Mouse (Mus musculus): ENCODE results near the gene Myrfl.

DNA sequence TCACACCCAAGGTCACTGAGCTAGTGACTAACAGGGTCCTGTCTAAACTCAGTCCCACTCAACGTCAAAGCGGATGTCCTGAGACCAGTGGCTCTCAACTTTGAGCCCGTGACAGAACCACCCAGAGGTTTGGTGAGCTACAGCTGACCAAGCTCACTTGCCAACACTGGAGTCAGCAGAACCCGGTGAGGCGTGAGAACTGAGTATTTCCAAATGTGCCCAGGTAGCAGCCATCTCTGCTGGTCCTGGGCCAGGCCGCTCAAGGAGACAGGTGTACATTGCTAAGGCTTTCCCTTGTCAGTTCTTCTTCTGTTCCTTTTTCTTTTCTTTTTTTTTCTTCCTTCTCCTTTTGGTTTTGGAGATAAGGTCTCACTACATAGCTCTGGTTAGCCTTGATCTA, 66.0 kb downstream of the Myrfl start:
- TF ChIP-seq GATA1 (IDR thresholded peaks at IDR 0.05; ENCODE audit: low read length) (no peak), TAL1 (IDR thresholded peaks at IDR 0.05; ENCODE audit: low read length) (no peak)
